In genomic region chr3:145734857-145735256, GRCm38 (mm10) we compare ENCODE assay signal across 24 mouse cellular contexts. TPM values are rescaled to one million over a fixed set of nuclear protein-coding genes. Genes with fewer than 3 reads are reported as not detected.
DNase-seq lines count a peak whose midpoint lies in the region; ATAC-seq and TF ChIP-seq lines count a peak whose summit lies in the region.
"Had no signal": no experiment of that assay in that cellular context is flagged by ENCODE, and none has a peak within 500 bp of the region (broad histone marks: within the 10 kb centered on the region; RNA-seq: fewer than 3 reads in every experiment).

No protein-coding gene starts in this region.

- peak; percentile 44 for DNase-seq in kidney, postnatal 0 days (ENCODE audit: low spot score)
- no peak for DNase-seq in lung, postnatal 36 days
- peak; percentile 45 for DNase-seq in lung, postnatal 10 days
- DNase-seq in lung, adult 18-20 months: no peak
- DNase-seq: adrenal gland, adult 8-10 months; adrenal gland, postnatal 14 days; adrenal gland, postnatal 36 days; B cell, adult 2 months; cerebellum, adult 11-12 months; cerebellum, adult 2 months; cerebellum, adult 9-10 months; cerebellum, postnatal 10 days; cerebellum, postnatal 25 days had no signal

- no peak for ATAC-seq in kidney, postnatal 0 days (replicated peaks; ENCODE audit: low FRiP score, low read depth)
- ATAC-seq in kidney, embryonic 16.5 days (ENCODE audit: low FRiP score, low TSS enrichment): no peak
- peak; percentile 64 for ATAC-seq in lung, embryonic 16.5 days (ENCODE audit: low read depth)
- ATAC-seq: activated CD4-positive, CD25-positive, alpha-beta regulatory T cell, adult 4 months; CD4-positive, CD25-positive, alpha-beta regulatory T cell, adult 4 months; forebrain, embryonic 13.5 days; forebrain, embryonic 15.5 days; Patski had no signal

- no peak overlapping the region for H3K4me3 ChIP-seq in kidney, postnatal 0 days (replicated peaks; ENCODE audit: low read depth, low read length)
- H3K4me3 ChIP-seq in kidney, embryonic 16.5 days (ENCODE audit: low read length): no peak overlapping the region
- no peak overlapping the region for H3K4me3 ChIP-seq in lung, embryonic 16.5 days (ENCODE audit: low read length)
- H3K4me3 ChIP-seq: embryonic facial prominence, embryonic 10.5 days; embryonic facial prominence, embryonic 12.5 days; forebrain, embryonic 13.5 days; forebrain, embryonic 15.5 days had no signal

- TF ChIP-seq CTCF in kidney, postnatal 0 days (IDR thresholded peaks at IDR 0.05; ENCODE audit: low read depth): no peak

- no peak overlapping the region for H3K9ac ChIP-seq in kidney, postnatal 0 days (ENCODE audit: low read depth, low read length)
- no peak overlapping the region for H3K9ac ChIP-seq in kidney, embryonic 16.5 days (replicated peaks; ENCODE audit: low read length)
- no peak overlapping the region for H3K9ac ChIP-seq in lung, embryonic 16.5 days (ENCODE audit: low read length)
- H3K9ac ChIP-seq: embryonic facial prominence, embryonic 12.5 days; forebrain, embryonic 13.5 days; forebrain, embryonic 15.5 days had no signal

- no peak overlapping the region for H3K4me2 ChIP-seq in kidney, postnatal 0 days (ENCODE audit: low read length)
- H3K4me2 ChIP-seq in kidney, embryonic 16.5 days (replicated peaks; ENCODE audit: low read depth, low read length): no peak overlapping the region
- no peak overlapping the region for H3K4me2 ChIP-seq in lung, embryonic 16.5 days (ENCODE audit: low read depth, low read length)
- H3K4me2 ChIP-seq: embryonic facial prominence, embryonic 12.5 days; forebrain, embryonic 13.5 days; forebrain, embryonic 15.5 days had no signal

- WGBS in kidney, postnatal 0 days: 60% methylated on average over 8 of the region's 8 CpGs
- WGBS in kidney, embryonic 16.5 days: 72% methylated on average over 8 of the region's 8 CpGs
- WGBS in lung, embryonic 16.5 days: 39% methylated on average over 8 of the region's 8 CpGs

- no peaks in the 10 kb centered on the region for H3K9me3 ChIP-seq in kidney, postnatal 0 days (replicated peaks; ENCODE audit: low read length)
- H3K9me3 ChIP-seq in kidney, embryonic 16.5 days (ENCODE audit: low read length): no peaks in the 10 kb centered on the region
- H3K9me3 ChIP-seq in lung, embryonic 16.5 days (ENCODE audit: control insufficient read depth, low read length): no peaks in the 10 kb centered on the region
- H3K9me3 ChIP-seq: embryonic facial prominence, embryonic 10.5 days; embryonic facial prominence, embryonic 12.5 days; forebrain, embryonic 13.5 days; forebrain, embryonic 15.5 days had no signal

- H3K27me3 ChIP-seq in kidney, postnatal 0 days (ENCODE audit: insufficient read depth, low read length): no peaks in the 10 kb centered on the region
- no peaks in the 10 kb centered on the region for H3K27me3 ChIP-seq in kidney, embryonic 16.5 days (ENCODE audit: insufficient read depth, low read length)
- no peaks in the 10 kb centered on the region for H3K27me3 ChIP-seq in lung, embryonic 16.5 days (ENCODE audit: control insufficient read depth, insufficient read depth, low read depth, low read length)
- H3K27me3 ChIP-seq: CH12.LX; embryonic facial prominence, embryonic 12.5 days; forebrain, embryonic 13.5 days; forebrain, embryonic 15.5 days; Patski had no signal

- peaks cover 8% of the 10 kb centered on the region; the same call in 1 of the 2 replicates for H3K4me1 ChIP-seq in kidney, postnatal 0 days (replicated peaks; ENCODE audit: insufficient read depth, low read length)
- H3K4me1 ChIP-seq in kidney, embryonic 16.5 days (ENCODE audit: insufficient read depth, low read length): peaks cover 4% of the 10 kb centered on the region; the same call in 1 of the 2 replicates
- peaks cover 15% of the 10 kb centered on the region for H3K4me1 ChIP-seq in lung, embryonic 16.5 days (replicated peaks; ENCODE audit: control insufficient read depth, insufficient read depth, low read length)
- H3K4me1 ChIP-seq: forebrain, embryonic 15.5 days had no signal

- no peaks in the 10 kb centered on the region for H3K36me3 ChIP-seq in kidney, postnatal 0 days (ENCODE audit: insufficient read depth, low read length)
- H3K36me3 ChIP-seq in kidney, embryonic 16.5 days (ENCODE audit: insufficient read depth, low read length): no peaks in the 10 kb centered on the region
- H3K36me3 ChIP-seq in lung, embryonic 16.5 days (ENCODE audit: control insufficient read depth, insufficient read depth, low read length): no peaks in the 10 kb centered on the region
- H3K36me3 ChIP-seq: embryonic facial prominence, embryonic 10.5 days; embryonic facial prominence, embryonic 12.5 days; forebrain, embryonic 15.5 days; G1E had no signal

- H3K27ac ChIP-seq in kidney, postnatal 0 days: no peak overlapping the region
- no peak overlapping the region for H3K27ac ChIP-seq in kidney, embryonic 16.5 days (ENCODE audit: low read length)
- no peak overlapping the region for H3K27ac ChIP-seq in lung, embryonic 16.5 days (ENCODE audit: low read length)
- H3K27ac ChIP-seq: embryonic facial prominence, embryonic 10.5 days; embryonic facial prominence, embryonic 12.5 days; forebrain, embryonic 13.5 days; forebrain, embryonic 15.5 days had no signal

RNA-seq across cellular contexts. Expression of gene Ddah1, which starts 23.6 kb away (rescaled TPM):
- 108 and 119 TPM in 2 replicates for polyA plus RNA-seq in kidney, postnatal 0 days (2015; fragmentation: Nextera tagmentation; extraction: Ambion mirVana)
- 73.5 and 76.7 TPM in 2 replicates for polyA plus RNA-seq in kidney, embryonic 16.5 days (2015; fragmentation: Nextera tagmentation; extraction: Ambion mirVana)
- polyA plus RNA-seq in lung, embryonic 16.5 days (2015; fragmentation: Nextera tagmentation; extraction: Ambion mirVana): 22.0 and 22.4 TPM in 2 replicates
- polyA plus RNA-seq: activated CD4-positive, CD25-positive, alpha-beta regulatory T cell, adult 4 months; G1E had no signal

Comparison
In these comparisons a context has a peak if more than half of its experiments do, and no peak if none do; other contexts are left out.
1. DNase-seq: peak in kidney, postnatal 0 days (single experiment) and lung, postnatal 10 days (single experiment); none in lung, postnatal 36 days (single experiment) and lung, adult 18-20 months (0 of 2).